Mouse (Mus musculus) gastrocnemius, postnatal 10 days (tissue): ENCODE results near the gene Eif4a3. TPM values are rescaled to one million over a fixed set of nuclear protein-coding genes. Genes with fewer than 3 reads are reported as not detected.
"Not testable (repeated sequence)": the region's sequence is repeated elsewhere in the genome, so short reads cannot be mapped to it uniquely, and the experiment has no call there.

Experiments
- DNase-seq: peaks from one replicate; pipeline ENCODE4 v3.0.0; 2021; ENCODE audit warnings: mixed read lengths
- total RNA-seq, 2 experiments: library from RNA; stranded (reverse); gene quantifications; 2 replicates each; pipeline ENCODE4 v1.2.3; 2021

Eif4a3 gene
- total RNA-seq, 2 experiments from 2014 or later, result 74.3 to 75.4 TPM

GRCm38 (mm10) chr11:119245543-119245942 lies 54.3 kb downstream of the Eif4a3 start:
- DNase-seq, result not testable (repeated sequence)

GRCm38 (mm10) chr11:119239480-119239879 lies 60.4 kb downstream of the Eif4a3 start:
- no peak for DNase-seq

Other genes with a start within 250 kb of the Eif4a3 start
- gene Cbx4, start 213.9 kb downstream of the Eif4a3 start, total RNA-seq, result 1 to 10 TPM; 6.2 to 9.1 TPM
- 10 to 100 TPM; 17.0 to 17.8 TPM for gene Tbc1d16, start 71.6 kb downstream of the Eif4a3 start, total RNA-seq
- under 1 TPM in 1 of 2 experiments, not detected in 1; 0.31 TPM for gene Ccdc40, start 71.5 kb downstream of the Eif4a3 start, total RNA-seq
- 10 to 100 TPM; 67.7 to 78.6 TPM for gene Gaa, start 32.2 kb downstream of the Eif4a3 start, total RNA-seq
- 1 to 10 TPM in 1 of 2 experiments, under 1 TPM in 1; 0.77 to 1.3 TPM for gene Card14, start 7.7 kb upstream of the Eif4a3 start, total RNA-seq
- 1 to 10 TPM; 5.2 to 5.7 TPM for gene Sgsh, start 55.4 kb upstream of the Eif4a3 start, total RNA-seq
- 1 to 10 TPM; 2.6 to 4.0 TPM for gene Slc26a11, start 55.5 kb upstream of the Eif4a3 start, total RNA-seq
- gene Rnf213, start 93.0 kb upstream of the Eif4a3 start, total RNA-seq, result 10 to 100 TPM in 1 of 2 experiments, 1 to 10 TPM in 1; 6.9 to 10.1 TPM
- gene Endov, start 191.3 kb upstream of the Eif4a3 start, total RNA-seq, result 10 to 100 TPM in 1 of 2 experiments, 1 to 10 TPM in 1; 9.7 to 12.9 TPM
- under 1 TPM; 0.50 to 0.66 TPM for gene Nptx1, start 247.7 kb upstream of the Eif4a3 start, total RNA-seq